Comparison of ENCODE assay signal across 32 mouse cellular contexts in genomic region chr5:150490285-150490684, GRCm38 (mm10). TPM values are rescaled to one million over a fixed set of nuclear protein-coding genes. Genes with fewer than 3 reads are reported as not detected.
DNase-seq lines count a peak whose midpoint lies in the region; ATAC-seq and TF ChIP-seq lines count a peak whose summit lies in the region.
"Had no signal": no experiment of that assay in that cellular context is flagged by ENCODE, and none has a peak within 500 bp of the region (broad histone marks: within the 10 kb centered on the region; RNA-seq: fewer than 3 reads in every experiment).

No protein-coding gene starts in this region.

- no peak for TF ChIP-seq POLR2A in heart, adult 2 months (IDR thresholded peaks at IDR 0.05; ENCODE audit: insufficient read depth, low read depth, low read length)

- no peak for TF ChIP-seq CTCF in heart, adult 2 months (IDR thresholded peaks at IDR 0.05)
- no peak for TF ChIP-seq CTCF in lung, embryonic 14.5 days (IDR thresholded peaks at IDR 0.05; ENCODE audit: low read depth)

- no peak overlapping the region for H3K4me2 ChIP-seq in kidney, embryonic 16.5 days (replicated peaks; ENCODE audit: low read depth, low read length)
- H3K4me2 ChIP-seq in lung, embryonic 14.5 days = no peak overlapping the region
- H3K4me2 ChIP-seq in limb, embryonic 12.5 days = no peak overlapping the region
- H3K4me2 ChIP-seq: forebrain, embryonic 12.5 days; forebrain, embryonic 15.5 days; heart, embryonic 12.5 days; heart, embryonic 15.5 days; hindbrain, embryonic 13.5 days had no signal

- WGBS in heart, adult 2 months = 88% methylated on average over 3 of the region's 3 CpGs
- WGBS in kidney, embryonic 16.5 days = 39% methylated on average over 3 of the region's 3 CpGs
- WGBS in lung, embryonic 14.5 days = 75% methylated on average over 3 of the region's 3 CpGs
- 75% methylated on average over 3 of the region's 3 CpGs for WGBS in limb, embryonic 12.5 days

- no peaks in the 10 kb centered on the region for H3K79me2 ChIP-seq in heart, adult 2 months (replicated peaks; ENCODE audit: control insufficient read depth, insufficient read depth, low read length)

- H3K4me1 ChIP-seq in heart, adult 2 months (ENCODE audit: control insufficient read depth, insufficient read depth, low read length) = no peaks in the 10 kb centered on the region
- no peaks in the 10 kb centered on the region for H3K4me1 ChIP-seq in kidney, embryonic 16.5 days (ENCODE audit: insufficient read depth, low read length)
- H3K4me1 ChIP-seq in lung, embryonic 14.5 days (ENCODE audit: insufficient read depth) = no peaks in the 10 kb centered on the region
- H3K4me1 ChIP-seq in limb, embryonic 12.5 days (replicated peaks) = peaks cover 13% of the 10 kb centered on the region; the same call in 1 of the 2 replicates
- H3K4me1 ChIP-seq: forebrain, embryonic 12.5 days; forebrain, embryonic 15.5 days; heart, embryonic 12.5 days; heart, embryonic 15.5 days; hindbrain, embryonic 10.5 days; hindbrain, embryonic 13.5 days had no signal

- no peak overlapping the region for H3K9ac ChIP-seq in heart, adult 2 months (ENCODE audit: low read depth, low read length)
- H3K9ac ChIP-seq in kidney, embryonic 16.5 days (replicated peaks; ENCODE audit: low read length) = no peak overlapping the region
- H3K9ac ChIP-seq in lung, embryonic 14.5 days = no peak overlapping the region
- H3K9ac ChIP-seq in limb, embryonic 12.5 days (replicated peaks) = no peak overlapping the region
- H3K9ac ChIP-seq: embryonic facial prominence, embryonic 13.5 days; forebrain, embryonic 12.5 days; forebrain, embryonic 15.5 days; heart, embryonic 12.5 days; heart, embryonic 15.5 days; hindbrain, embryonic 13.5 days had no signal

- no peaks in the 10 kb centered on the region for H3K27me3 ChIP-seq in heart, adult 2 months (ENCODE audit: control insufficient read depth, insufficient read depth, low read length)
- no peaks in the 10 kb centered on the region for H3K27me3 ChIP-seq in kidney, embryonic 16.5 days (ENCODE audit: insufficient read depth, low read length)
- H3K27me3 ChIP-seq in lung, embryonic 14.5 days (ENCODE audit: insufficient read depth, low read length) = no peaks in the 10 kb centered on the region
- H3K27me3 ChIP-seq in limb, embryonic 12.5 days = no peaks in the 10 kb centered on the region
- H3K27me3 ChIP-seq: embryonic facial prominence, embryonic 13.5 days; forebrain, embryonic 12.5 days; forebrain, embryonic 15.5 days; heart, embryonic 12.5 days; heart, embryonic 15.5 days; hindbrain, embryonic 13.5 days had no signal

- H3K27ac ChIP-seq in heart, adult 2 months = no peak overlapping the region
- peak overlapping the region; percentile 14; the same call in 1 of the 2 replicates for H3K27ac ChIP-seq in kidney, embryonic 16.5 days (ENCODE audit: low read length)
- no peak overlapping the region for H3K27ac ChIP-seq in lung, embryonic 14.5 days (ENCODE audit: low read depth)
- peak overlapping the region; percentile 45; the same call in 1 of the 2 replicates for H3K27ac ChIP-seq in limb, embryonic 12.5 days
- H3K27ac ChIP-seq: embryonic facial prominence, embryonic 13.5 days; forebrain, embryonic 12.5 days; forebrain, embryonic 15.5 days; heart, embryonic 15.5 days; hindbrain, embryonic 10.5 days; hindbrain, embryonic 13.5 days had no signal

- ATAC-seq in kidney, embryonic 16.5 days (ENCODE audit: low FRiP score, low TSS enrichment) = peak; percentile 59; the same call in 1 of the 2 replicates
- ATAC-seq in lung, embryonic 14.5 days (ENCODE audit: insufficient read depth) = peak; percentile 32
- no peak for ATAC-seq in limb, embryonic 12.5 days (ENCODE audit: insufficient number of reproducible peaks, insufficient read depth, low FRiP score, low TSS enrichment, low read depth)
- ATAC-seq: forebrain, embryonic 15.5 days; hindbrain, embryonic 16.5 days had no signal

- TF ChIP-seq EP300 in heart, adult 2 months (IDR thresholded peaks at IDR 0.05; ENCODE audit: insufficient read depth, low read depth, low read length) = no peak

- intact Hi-C loops in heart, adult 2 months (cut with DNase I) = no loop called here

- H3K9me3 ChIP-seq in kidney, embryonic 16.5 days (ENCODE audit: low read length) = no peaks in the 10 kb centered on the region
- H3K9me3 ChIP-seq in lung, embryonic 14.5 days (ENCODE audit: low read depth, low read length) = no peaks in the 10 kb centered on the region
- H3K9me3 ChIP-seq in limb, embryonic 12.5 days = no peaks in the 10 kb centered on the region
- H3K9me3 ChIP-seq: embryonic facial prominence, embryonic 13.5 days; forebrain, embryonic 12.5 days; forebrain, embryonic 15.5 days; heart, embryonic 12.5 days; heart, embryonic 15.5 days; hindbrain, embryonic 10.5 days; hindbrain, embryonic 13.5 days had no signal

- peaks cover 4% of the 10 kb centered on the region; the same call in 1 of the 2 replicates for H3K36me3 ChIP-seq in heart, adult 2 months (ENCODE audit: control insufficient read depth, insufficient read depth, low read length)
- no peaks in the 10 kb centered on the region for H3K36me3 ChIP-seq in kidney, embryonic 16.5 days (ENCODE audit: insufficient read depth, low read length)
- H3K36me3 ChIP-seq in lung, embryonic 14.5 days (ENCODE audit: insufficient read depth) = no peaks in the 10 kb centered on the region
- no peaks in the 10 kb centered on the region for H3K36me3 ChIP-seq in limb, embryonic 12.5 days
- H3K36me3 ChIP-seq: embryonic facial prominence, embryonic 13.5 days; forebrain, embryonic 12.5 days; hindbrain, embryonic 10.5 days had no signal

- peak; percentile 71 for DNase-seq in heart, adult 11 months
- DNase-seq in heart, adult 2 months = no peak
- no peak for DNase-seq in kidney, postnatal 14 days
- no peak for DNase-seq in lung, embryonic 14.5 days
- no peak for DNase-seq in lung, postnatal 10 days
- DNase-seq in right cerebral cortex, postnatal 4 days = no peak
- DNase-seq: adrenal gland, adult 2 months; adrenal gland, postnatal 14 days; cerebellum, adult 11 months; cerebellum, adult 2 months; cerebellum, adult 9-11 months; cerebellum, postnatal 25 days; gastrocnemius, postnatal 10 days; gastrocnemius, postnatal 36 days; heart, postnatal 10 days; heart, postnatal 36 days had no signal

- no peak overlapping the region for H3K4me3 ChIP-seq in heart, adult 2 months
- no peak overlapping the region for H3K4me3 ChIP-seq in kidney, embryonic 16.5 days (ENCODE audit: low read length)
- no peak overlapping the region for H3K4me3 ChIP-seq in lung, embryonic 14.5 days (ENCODE audit: low read depth, low read length)
- H3K4me3 ChIP-seq in limb, embryonic 12.5 days (replicated peaks) = no peak overlapping the region
- H3K4me3 ChIP-seq: embryonic facial prominence, embryonic 13.5 days; erythroblast, embryonic 14.5 days; forebrain, embryonic 12.5 days; forebrain, embryonic 15.5 days; heart, embryonic 12.5 days; heart, embryonic 15.5 days; hindbrain, embryonic 10.5 days; hindbrain, embryonic 13.5 days had no signal

RNA-seq across cellular contexts. Expression of gene Zar1l, which starts 27.7 kb away (rescaled TPM):
- total RNA-seq in heart, adult 2 months (2021) = not detected
- not detected in 2 replicates for polyA plus RNA-seq in heart, adult 2 months (2012; rRNA removed)
- not detected in 2 replicates for polyA plus RNA-seq in kidney, embryonic 16.5 days (2015; fragmentation: Nextera tagmentation; extraction: Ambion mirVana)
- polyA plus RNA-seq in lung, embryonic 14.5 days (2014; fragmentation: Nextera tagmentation; extraction: Ambion mirVana) = not detected in 2 replicates
- polyA plus RNA-seq in limb, embryonic 12.5 days (2016; fragmentation: Nextera tagmentation; extraction: Ambion mirVana) = not detected in 2 replicates
- total RNA-seq: adrenal gland, adult 2 months; adrenal gland, postnatal 14 days; adrenal gland, postnatal 4 days; common myeloid progenitor, adult 5-6 weeks; gastrocnemius, adult 18-20 months; gastrocnemius, postnatal 10 days; gastrocnemius, postnatal 36 days; granulocyte monocyte progenitor cell, adult 5-6 weeks; heart, postnatal 10 days; heart, postnatal 36 days; MEL had no signal
- polyA plus RNA-seq: adrenal gland, adult 2 months; cerebellum, adult 2 months; embryonic facial prominence, embryonic 13.5 days; erythroblast, embryonic 14.5 days; forebrain, embryonic 12.5 days; forebrain, embryonic 15.5 days; heart, embryonic 12.5 days; heart, embryonic 15.5 days; hindbrain, embryonic 10.5 days; hindbrain, embryonic 13.5 days; hindbrain, embryonic 16.5 days had no signal

RNA-seq across cellular contexts. Expression of gene Brca2, which starts 32.1 kb away (rescaled TPM):
- 1 to 10 TPM; 1.6 to 2.0 TPM for total RNA-seq in heart, adult 2 months (2021)
- 1.1 and 2.4 TPM in 2 replicates for polyA plus RNA-seq in heart, adult 2 months (2012; rRNA removed)
- polyA plus RNA-seq in kidney, embryonic 16.5 days (2015; fragmentation: Nextera tagmentation; extraction: Ambion mirVana) = 22.3 and 24.6 TPM in 2 replicates
- polyA plus RNA-seq in lung, embryonic 14.5 days (2014; fragmentation: Nextera tagmentation; extraction: Ambion mirVana) = 32.0 and 34.1 TPM in 2 replicates
- polyA plus RNA-seq in limb, embryonic 12.5 days (2016; fragmentation: Nextera tagmentation; extraction: Ambion mirVana) = 32.0 and 35.1 TPM in 2 replicates

Comparison
In these comparisons a context has a peak if more than half of its experiments do, and no peak if none do; other contexts are left out.
1. H3K27ac ChIP-seq: peak in kidney, embryonic 16.5 days (single experiment) and limb, embryonic 12.5 days (single experiment); none in heart, adult 2 months (single experiment) and lung, embryonic 14.5 days (single experiment).